Mouse (Mus musculus): ENCODE data around the gene Dscaml1. TPM values are rescaled to one million over a fixed set of nuclear protein-coding genes. Genes with fewer than 3 reads are reported as not detected.

Gene Dscaml1
- polyA plus RNA-seq, 1 experiment: not detected

- no peaks in the 10 kb centered on the region for H3K4me1 ChIP-seq (ENCODE audit: control insufficient read depth, insufficient read depth, low read length)
- no peak overlapping the region for H3K27ac ChIP-seq (ENCODE audit: control insufficient read depth, insufficient read depth, low read depth, low read length, poor library complexity)
- TF ChIP-seq POLR2A (IDR thresholded peaks at IDR 0.05; ENCODE audit: borderline replicate concordance, control insufficient read depth, low read depth, low read length): no peak
- no peak for TF ChIP-seq CTCF (IDR thresholded peaks at IDR 0.05; ENCODE audit: control insufficient read depth, insufficient read depth, low read length)
- 73% methylated on average over 15 of the region's 15 CpGs for WGBS
- H3K4me3 ChIP-seq (replicated peaks; ENCODE audit: control insufficient read depth, low read depth, low read length): no peak overlapping the region
Measured at GRCm38 (mm10) chr9:45664871-45665394, 238.5 kb downstream of the Dscaml1 start.

- Histone ChIP-seq H3K4me3 (replicated peaks; ENCODE audit: control insufficient read depth, low read depth, low read length) (no peak overlapping the region), H3K27ac (ENCODE audit: control insufficient read depth, insufficient read depth, low read depth, low read length, poor library complexity) (no peak overlapping the region), H3K4me1 (ENCODE audit: control insufficient read depth, insufficient read depth, low read length) (peaks cover 11% of the 10 kb centered on the region)
- 57% methylated on average over 9 of the region's 9 CpGs for whole genome bisulfite sequencing
- TF ChIP-seq POLR2A (IDR thresholded peaks at IDR 0.05; ENCODE audit: borderline replicate concordance, control insufficient read depth, low read depth, low read length): no peak
- TF ChIP-seq CTCF (IDR thresholded peaks at IDR 0.05; ENCODE audit: control insufficient read depth, insufficient read depth, low read length): no peak
Measured at GRCm38 (mm10) chr9:45675931-45676330, 249.5 kb downstream of the Dscaml1 start.

- Histone ChIP-seq H3K4me1 (ENCODE audit: control insufficient read depth, insufficient read depth, low read length) (peaks cover 11% of the 10 kb centered on the region), H3K4me3 (replicated peaks; ENCODE audit: control insufficient read depth, low read depth, low read length) (no peak overlapping the region), H3K27ac (ENCODE audit: control insufficient read depth, insufficient read depth, low read depth, low read length, poor library complexity) (no peak overlapping the region)
- WGBS: 85% methylated on average over 8 of the region's 8 CpGs
- no peak for TF ChIP-seq POLR2A (IDR thresholded peaks at IDR 0.05; ENCODE audit: borderline replicate concordance, control insufficient read depth, low read depth, low read length)
- TF ChIP-seq CTCF (IDR thresholded peaks at IDR 0.05; ENCODE audit: control insufficient read depth, insufficient read depth, low read length): no peak
Measured at GRCm38 (mm10) chr9:45676578-45676977, 250.2 kb downstream of the Dscaml1 start.

GRCm38 (mm10) chr9:45677236-45677781 is 250.9 kb downstream of the Dscaml1 start:
- H3K4me1 ChIP-seq (ENCODE audit: control insufficient read depth, insufficient read depth, low read length): peaks cover 11% of the 10 kb centered on the region
- WGBS: 9% methylated on average over 12 of the region's 12 CpGs

GRCm38 (mm10) chr9:45677952-45678663 is 251.7 kb downstream of the Dscaml1 start:
- no peak overlapping the region for H3K4me3 ChIP-seq (replicated peaks; ENCODE audit: control insufficient read depth, low read depth, low read length)
- no peak for TF ChIP-seq POLR2A (IDR thresholded peaks at IDR 0.05; ENCODE audit: borderline replicate concordance, control insufficient read depth, low read depth, low read length)
- no peak for TF ChIP-seq CTCF (IDR thresholded peaks at IDR 0.05; ENCODE audit: control insufficient read depth, insufficient read depth, low read length)
- H3K4me1 ChIP-seq (ENCODE audit: control insufficient read depth, insufficient read depth, low read length): peaks cover 11% of the 10 kb centered on the region
- H3K27ac ChIP-seq (ENCODE audit: control insufficient read depth, insufficient read depth, low read depth, low read length, poor library complexity): peak overlapping the region; percentile 48
- WGBS: 44% methylated on average over 8 of the region's 8 CpGs

More at GRCm38 (mm10) chr9:45677236-45677781, 250.9 kb downstream of the Dscaml1 start:
- Histone ChIP-seq H3K27ac (ENCODE audit: control insufficient read depth, insufficient read depth, low read depth, low read length, poor library complexity) (no peak overlapping the region; the same call in 1 of the 2 replicates), H3K4me3 (replicated peaks; ENCODE audit: control insufficient read depth, low read depth, low read length) (no peak overlapping the region)
- TF ChIP-seq POLR2A (IDR thresholded peaks at IDR 0.05; ENCODE audit: borderline replicate concordance, control insufficient read depth, low read depth, low read length) (no peak), CTCF (IDR thresholded peaks at IDR 0.05; ENCODE audit: control insufficient read depth, insufficient read depth, low read length) (no peak)

- Histone ChIP-seq H3K4me1 (ENCODE audit: control insufficient read depth, insufficient read depth, low read length) (peaks cover 11% of the 10 kb centered on the region), H3K27ac (ENCODE audit: control insufficient read depth, insufficient read depth, low read depth, low read length, poor library complexity) (no peak overlapping the region), H3K4me3 (replicated peaks; ENCODE audit: control insufficient read depth, low read depth, low read length) (no peak overlapping the region)
- no peak for TF ChIP-seq POLR2A (IDR thresholded peaks at IDR 0.05; ENCODE audit: borderline replicate concordance, control insufficient read depth, low read depth, low read length)
- no peak for TF ChIP-seq CTCF (IDR thresholded peaks at IDR 0.05; ENCODE audit: control insufficient read depth, insufficient read depth, low read length)
- WGBS: 60% methylated on average over 4 of the region's 4 CpGs
Measured at GRCm38 (mm10) chr9:45678664-45679026, 252.2 kb downstream of the Dscaml1 start.

GRCm38 (mm10) chr9:45682461-45682998 is 256.1 kb downstream of the Dscaml1 start:
- Histone ChIP-seq H3K4me1 (ENCODE audit: control insufficient read depth, insufficient read depth, low read length) (peaks cover 7% of the 10 kb centered on the region), H3K4me3 (replicated peaks; ENCODE audit: control insufficient read depth, low read depth, low read length) (no peak overlapping the region), H3K27ac (ENCODE audit: control insufficient read depth, insufficient read depth, low read depth, low read length, poor library complexity) (no peak overlapping the region)
- 76% methylated on average over 11 of the region's 11 CpGs for WGBS
- TF ChIP-seq CTCF (IDR thresholded peaks at IDR 0.05; ENCODE audit: control insufficient read depth, insufficient read depth, low read length) (no peak), POLR2A (IDR thresholded peaks at IDR 0.05; ENCODE audit: borderline replicate concordance, control insufficient read depth, low read depth, low read length) (no peak)
